Mouse (Mus musculus): ENCODE results near the gene Ubxn10. TPM values are rescaled to one million over a fixed set of nuclear protein-coding genes. Genes with fewer than 3 reads are reported as not detected.

Gene Ubxn10
- polyA plus RNA-seq, 1 experiment, result 0.04 TPM

DNA sequence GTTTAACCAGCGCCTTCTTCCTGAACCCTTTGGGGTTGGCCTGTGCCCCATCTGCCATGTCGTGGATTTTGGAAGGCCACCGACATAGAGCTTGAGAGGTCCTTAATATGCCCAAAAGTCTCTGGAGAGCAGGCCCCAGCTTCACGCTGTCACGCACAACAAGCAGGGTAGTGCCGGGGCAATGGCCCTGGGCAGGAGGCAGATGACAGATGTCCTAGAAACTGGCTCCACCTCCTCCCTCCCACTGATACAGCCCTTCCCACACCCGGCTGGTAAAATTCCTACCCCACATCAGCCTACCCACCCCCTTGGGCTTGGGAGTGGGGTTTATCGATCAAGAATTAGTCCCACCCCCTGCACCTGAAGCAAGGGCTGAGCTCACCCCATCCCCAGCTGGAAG, 20.4 kb upstream of the Ubxn10 start, which contains the start of gene Pla2g2f:
Pla2g2f (minus strand) TSS at position 211 of the 400 bp plus-strand sequence.
- peaks cover 14% of the 10 kb centered on the region for H3K9me3 ChIP-seq
- no peaks in the 10 kb centered on the region for H3K36me3 ChIP-seq (replicated peaks; ENCODE audit: low read length)
- peaks cover 78% of the 10 kb centered on the region for H3K27me3 ChIP-seq (replicated peaks)
- no peak within 1 kb of the TSS for H3K4me3 ChIP-seq (replicated peaks)
- no peaks in the 10 kb centered on the region; the same call in 1 of the 2 replicates for H3K4me1 ChIP-seq
- no peak for TF ChIP-seq GATA1 (IDR thresholded peaks at IDR 0.05; ENCODE audit: borderline replicate concordance, low read length)
- TF ChIP-seq FLI1 (IDR thresholded peaks at IDR 0.05; ENCODE audit: low read length), result no peak

DNA sequence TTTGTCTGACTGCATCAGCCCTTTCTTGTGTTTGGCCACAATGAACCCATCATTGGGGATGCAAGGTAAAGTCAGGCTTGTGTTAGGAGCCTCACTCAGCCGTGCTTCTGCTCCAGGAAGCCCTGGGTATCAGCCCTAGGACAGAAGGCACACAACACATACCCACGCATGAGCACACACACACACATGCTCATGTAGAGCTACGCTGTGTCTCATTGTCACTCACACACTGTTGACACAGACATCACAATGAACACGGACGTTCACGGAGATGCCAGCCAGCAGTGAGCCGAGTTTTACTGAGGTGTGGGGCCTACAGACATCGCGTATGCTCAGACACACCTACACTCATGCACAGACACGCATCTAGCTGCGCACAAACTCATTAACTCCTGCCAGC, 19.0 kb upstream of the Ubxn10 start:
- peaks cover 82% of the 10 kb centered on the region for H3K27me3 ChIP-seq (replicated peaks)
- no peaks in the 10 kb centered on the region for H3K36me3 ChIP-seq (replicated peaks; ENCODE audit: low read length)
- peak overlapping the region; percentile 14 for H3K4me3 ChIP-seq (replicated peaks)
- H3K4me1 ChIP-seq, result no peaks in the 10 kb centered on the region; the same call in 1 of the 2 replicates
- H3K9me3 ChIP-seq, result peaks cover 19% of the 10 kb centered on the region
- TF ChIP-seq GATA1 (IDR thresholded peaks at IDR 0.05; ENCODE audit: borderline replicate concordance, low read length) (no peak), FLI1 (IDR thresholded peaks at IDR 0.05; ENCODE audit: low read length) (no peak)

DNA sequence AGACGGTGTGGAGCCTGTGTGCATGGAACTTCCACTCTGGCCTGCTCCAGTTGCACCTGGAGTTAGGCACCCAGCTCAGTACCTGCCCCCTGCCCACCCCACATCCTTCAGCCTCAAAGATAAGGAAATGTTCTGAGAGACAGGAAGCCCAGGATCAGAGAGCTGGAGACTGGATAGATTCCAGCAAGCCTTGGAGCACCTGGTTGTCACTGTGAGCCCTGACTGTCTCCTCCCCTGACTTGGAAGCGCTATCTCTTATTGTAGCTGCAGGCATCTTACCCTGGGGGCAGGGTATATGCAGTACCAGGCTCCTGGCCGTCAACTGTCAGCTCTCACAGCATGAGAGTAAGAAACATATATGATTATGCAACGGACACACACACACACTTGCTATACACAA, 18.5 kb upstream of the Ubxn10 start:
- no peaks in the 10 kb centered on the region; the same call in 1 of the 2 replicates for H3K4me1 ChIP-seq
- H3K9me3 ChIP-seq, result peaks cover 19% of the 10 kb centered on the region
- TF ChIP-seq FLI1 (IDR thresholded peaks at IDR 0.05; ENCODE audit: low read length), result no peak
- no peak for TF ChIP-seq GATA1 (IDR thresholded peaks at IDR 0.05; ENCODE audit: borderline replicate concordance, low read length)
- no peak overlapping the region for H3K4me3 ChIP-seq (replicated peaks)
- H3K27me3 ChIP-seq (replicated peaks), result peaks cover 85% of the 10 kb centered on the region
- no peaks in the 10 kb centered on the region for H3K36me3 ChIP-seq (replicated peaks; ENCODE audit: low read length)

DNA sequence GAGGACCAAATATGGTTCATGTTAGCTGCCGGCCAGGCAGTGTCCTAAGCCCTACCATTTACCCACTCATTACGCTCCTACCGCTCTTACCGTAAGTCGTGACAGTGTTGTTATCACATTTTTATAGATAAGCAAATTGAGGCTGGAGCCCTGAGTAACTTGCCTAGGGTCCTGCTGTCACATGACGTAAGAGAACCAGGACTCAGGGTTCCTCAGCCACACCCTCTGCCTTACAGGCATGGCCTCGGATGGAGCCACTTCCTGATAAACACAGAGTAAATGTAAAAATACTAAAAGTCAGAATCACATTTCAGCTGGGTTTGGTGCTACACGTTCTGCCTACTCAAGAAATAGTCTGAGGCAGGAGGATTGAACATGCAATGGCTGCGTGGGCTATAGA, 17.5 kb upstream of the Ubxn10 start:
- no peak overlapping the region for H3K4me3 ChIP-seq (replicated peaks)
- H3K4me1 ChIP-seq, result no peaks in the 10 kb centered on the region; the same call in 1 of the 2 replicates
- TF ChIP-seq FLI1 (IDR thresholded peaks at IDR 0.05; ENCODE audit: low read length) (no peak), GATA1 (IDR thresholded peaks at IDR 0.05; ENCODE audit: borderline replicate concordance, low read length) (no peak)
- no peaks in the 10 kb centered on the region for H3K36me3 ChIP-seq (replicated peaks; ENCODE audit: low read length)
- peaks cover 19% of the 10 kb centered on the region for H3K9me3 ChIP-seq
- peaks cover 87% of the 10 kb centered on the region for H3K27me3 ChIP-seq (replicated peaks)

DNA sequence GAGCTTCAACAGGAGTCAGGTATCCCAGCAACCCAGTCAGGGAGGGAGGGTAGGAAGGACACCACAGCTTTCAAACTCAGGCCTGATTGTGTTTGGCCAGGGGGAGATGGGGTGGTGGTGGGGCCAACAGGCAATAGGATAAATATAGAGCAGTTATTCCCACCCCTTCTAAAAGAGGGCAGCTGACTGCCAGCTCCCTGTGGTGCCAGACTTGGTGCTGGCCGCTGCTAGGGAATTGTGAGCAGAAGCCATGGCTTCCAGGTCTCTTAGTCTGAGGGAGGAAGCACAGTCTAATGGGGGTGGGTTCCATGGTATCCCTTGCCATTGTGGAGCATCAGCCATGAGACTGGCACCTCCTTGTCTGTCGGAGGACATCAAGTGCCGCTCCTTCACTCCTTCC, 16.6 kb upstream of the Ubxn10 start:
- peaks cover 90% of the 10 kb centered on the region for H3K27me3 ChIP-seq (replicated peaks)
- no peaks in the 10 kb centered on the region; the same call in 1 of the 2 replicates for H3K4me1 ChIP-seq
- H3K9me3 ChIP-seq, result peaks cover 19% of the 10 kb centered on the region
- no peaks in the 10 kb centered on the region for H3K36me3 ChIP-seq (replicated peaks; ENCODE audit: low read length)
- TF ChIP-seq FLI1 (IDR thresholded peaks at IDR 0.05; ENCODE audit: low read length) (no peak), GATA1 (IDR thresholded peaks at IDR 0.05; ENCODE audit: borderline replicate concordance, low read length) (no peak)
- no peak overlapping the region for H3K4me3 ChIP-seq (replicated peaks)

DNA sequence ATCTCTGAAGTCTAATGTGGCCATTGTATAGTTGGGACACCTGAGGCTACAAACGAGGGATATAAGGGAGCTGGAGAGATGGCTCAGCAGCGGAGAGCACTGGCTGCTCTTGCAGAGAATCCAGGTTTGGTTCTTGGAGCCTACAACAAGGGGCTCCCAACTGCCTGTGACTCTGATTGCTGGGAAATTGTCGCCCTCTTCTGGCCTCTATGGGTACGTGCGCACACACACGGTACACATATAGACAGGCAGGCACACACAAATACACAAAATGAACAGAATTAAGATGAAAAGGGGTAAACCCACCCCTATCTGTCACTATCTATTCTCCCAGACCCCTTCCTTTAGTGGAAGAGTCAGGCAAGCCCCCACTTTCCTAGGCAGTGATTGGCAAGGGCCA, 15.6 kb upstream of the Ubxn10 start:
- Histone ChIP-seq H3K36me3 (replicated peaks; ENCODE audit: low read length) (no peaks in the 10 kb centered on the region), H3K27me3 (replicated peaks) (peaks cover 94% of the 10 kb centered on the region), H3K9me3 (peaks cover 16% of the 10 kb centered on the region), H3K4me1 (no peaks in the 10 kb centered on the region; the same call in 1 of the 2 replicates), H3K4me3 (replicated peaks) (no peak overlapping the region)
- no peak for TF ChIP-seq GATA1 (IDR thresholded peaks at IDR 0.05; ENCODE audit: borderline replicate concordance, low read length)

DNA sequence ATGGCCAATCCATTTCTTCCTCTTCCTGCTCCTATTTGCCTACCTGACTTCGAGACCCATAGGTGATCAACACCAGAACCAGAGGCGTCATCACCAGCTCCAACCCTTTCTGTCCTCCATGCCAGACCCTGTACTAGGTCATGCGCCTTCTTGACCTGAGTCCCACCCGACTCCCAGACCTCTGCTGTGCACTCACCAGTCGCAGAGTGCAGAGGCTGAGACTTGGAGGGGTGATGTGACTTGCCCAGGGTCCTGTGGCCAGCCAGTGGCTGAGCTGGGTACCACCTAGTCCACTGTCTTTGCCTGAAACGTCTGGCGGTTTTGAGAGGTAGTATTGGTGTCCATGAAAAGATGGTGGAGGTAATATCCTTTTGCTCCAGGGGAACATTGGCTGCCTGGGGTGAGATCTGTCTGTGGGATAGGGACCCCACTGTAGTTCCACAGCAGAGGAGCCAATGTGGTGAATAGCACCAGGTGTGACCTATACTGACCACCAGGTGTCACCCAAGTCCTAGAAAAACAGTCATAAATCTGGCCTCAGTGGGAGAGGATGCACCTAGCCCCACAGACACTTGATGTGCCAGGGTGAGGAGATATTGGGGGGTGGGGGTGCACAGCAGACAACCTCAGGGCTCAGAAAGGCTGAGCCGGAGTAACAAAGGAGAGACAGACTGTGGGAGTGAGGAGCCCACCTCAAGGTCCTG, 11.6 kb upstream of the Ubxn10 start:
- Histone ChIP-seq H3K36me3 (replicated peaks; ENCODE audit: low read length) (no peaks in the 10 kb centered on the region), H3K4me1 (no peaks in the 10 kb centered on the region), H3K27me3 (replicated peaks) (peaks cover 93% of the 10 kb centered on the region), H3K9me3 (peaks cover 16% of the 10 kb centered on the region), H3K4me3 (replicated peaks) (no peak overlapping the region)
- no peak for TF ChIP-seq GATA1 (IDR thresholded peaks at IDR 0.05; ENCODE audit: borderline replicate concordance, low read length)
- no peak for TF ChIP-seq FLI1 (IDR thresholded peaks at IDR 0.05; ENCODE audit: low read length)

DNA sequence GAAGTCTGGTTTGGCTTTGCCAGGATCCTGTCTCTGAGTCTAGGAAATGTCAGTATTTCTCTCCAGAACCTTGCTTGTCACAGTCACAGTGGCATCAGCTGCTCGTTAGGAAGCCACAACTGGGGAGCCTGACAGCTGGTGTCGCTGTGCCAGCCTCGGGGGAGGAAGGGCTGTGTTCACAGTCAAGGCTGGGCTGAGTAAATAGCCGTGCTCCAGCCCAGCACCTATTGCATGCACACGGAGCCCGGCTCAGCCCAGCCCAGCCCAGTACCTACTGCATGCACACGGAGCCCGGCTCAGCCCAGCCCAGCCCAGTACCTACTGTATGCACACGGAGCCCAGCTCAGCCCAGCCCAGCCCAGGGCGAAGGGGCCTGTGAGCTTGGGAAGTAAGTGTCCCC, 10.9 kb upstream of the Ubxn10 start:
- Histone ChIP-seq H3K4me3 (replicated peaks) (no peak overlapping the region), H3K9me3 (peaks cover 9% of the 10 kb centered on the region), H3K36me3 (replicated peaks; ENCODE audit: low read length) (no peaks in the 10 kb centered on the region), H3K4me1 (no peaks in the 10 kb centered on the region), H3K27me3 (replicated peaks) (peaks cover 93% of the 10 kb centered on the region)
- no peak for TF ChIP-seq GATA1 (IDR thresholded peaks at IDR 0.05; ENCODE audit: borderline replicate concordance, low read length)
- no peak for TF ChIP-seq FLI1 (IDR thresholded peaks at IDR 0.05; ENCODE audit: low read length)

DNA sequence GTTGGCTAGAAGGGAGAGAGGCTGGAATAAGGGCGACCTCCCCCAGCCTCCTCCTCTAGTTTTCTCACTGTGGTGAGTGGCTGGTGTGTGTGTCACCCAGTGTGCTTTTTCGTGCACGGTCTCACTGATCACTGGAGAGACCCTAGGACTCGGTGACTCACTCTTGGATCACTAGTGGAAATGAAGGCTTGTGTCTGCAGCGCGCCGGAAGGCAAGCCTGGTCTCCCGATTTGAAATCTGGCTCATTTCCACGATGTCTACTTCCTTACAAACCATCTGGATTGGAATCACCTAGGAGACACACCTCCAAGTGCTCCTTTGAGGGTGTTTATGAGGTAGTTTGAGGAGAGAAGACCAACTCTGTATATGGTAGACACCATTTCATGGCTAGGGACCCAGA, 9.9 kb upstream of the Ubxn10 start:
- Histone ChIP-seq H3K27me3 (replicated peaks) (peaks cover 93% of the 10 kb centered on the region), H3K36me3 (replicated peaks; ENCODE audit: low read length) (no peaks in the 10 kb centered on the region), H3K4me1 (no peaks in the 10 kb centered on the region), H3K9me3 (no peaks in the 10 kb centered on the region), H3K4me3 (replicated peaks) (no peak overlapping the region)
- TF ChIP-seq FLI1 (IDR thresholded peaks at IDR 0.05; ENCODE audit: low read length) (no peak), GATA1 (IDR thresholded peaks at IDR 0.05; ENCODE audit: borderline replicate concordance, low read length) (no peak)

DNA sequence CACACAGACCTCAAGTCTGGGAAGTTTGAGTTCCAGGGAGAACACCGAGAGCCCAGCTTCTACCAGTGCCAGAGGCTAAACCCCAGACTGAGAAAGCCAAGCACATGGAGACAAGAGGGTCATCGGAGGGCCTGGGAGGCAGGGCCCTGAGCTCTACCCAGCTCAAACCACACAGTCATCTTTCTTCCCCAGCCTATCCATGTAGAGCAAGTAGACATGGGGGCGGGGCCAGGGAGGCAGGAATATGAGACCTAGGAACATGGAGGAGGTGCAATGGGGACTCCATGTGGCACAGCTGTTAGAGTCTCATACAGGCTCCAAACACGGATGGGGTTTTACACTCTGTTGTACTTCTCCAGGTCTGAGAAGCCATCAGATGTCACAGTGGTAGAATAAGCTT, 8.9 kb upstream of the Ubxn10 start:
- TF ChIP-seq GATA1 (IDR thresholded peaks at IDR 0.05; ENCODE audit: borderline replicate concordance, low read length) (no peak), FLI1 (IDR thresholded peaks at IDR 0.05; ENCODE audit: low read length) (no peak)
- H3K4me3 ChIP-seq (replicated peaks), result no peak overlapping the region
- peaks cover 96% of the 10 kb centered on the region for H3K27me3 ChIP-seq (replicated peaks)
- H3K9me3 ChIP-seq, result no peaks in the 10 kb centered on the region
- H3K36me3 ChIP-seq (replicated peaks; ENCODE audit: low read length), result no peaks in the 10 kb centered on the region
- no peaks in the 10 kb centered on the region for H3K4me1 ChIP-seq
